Mouse (Mus musculus) lung, postnatal 4 days (tissue): ENCODE measurements around the gene Olfr530.

Experiments
- DNase-seq, 2 experiments: peaks; one replicate each; pipeline ENCODE4 v3.0.0; 2021

The Olfr530 gene

GRCm38 (mm10) chr7:140376231-140376630 is at the start of gene Olfr530:
Gene Olfr530, minus strand, starts transcription at chr7:140376331.
- DNase-seq: no peak

- no peak for DNase-seq
Measured at GRCm38 (mm10) chr7:140421539-140421938, 45.4 kb upstream of the Olfr530 start, which contains the start of gene Olfr532. Gene Olfr532, minus strand, starts transcription at chr7:140421639.

DNA sequence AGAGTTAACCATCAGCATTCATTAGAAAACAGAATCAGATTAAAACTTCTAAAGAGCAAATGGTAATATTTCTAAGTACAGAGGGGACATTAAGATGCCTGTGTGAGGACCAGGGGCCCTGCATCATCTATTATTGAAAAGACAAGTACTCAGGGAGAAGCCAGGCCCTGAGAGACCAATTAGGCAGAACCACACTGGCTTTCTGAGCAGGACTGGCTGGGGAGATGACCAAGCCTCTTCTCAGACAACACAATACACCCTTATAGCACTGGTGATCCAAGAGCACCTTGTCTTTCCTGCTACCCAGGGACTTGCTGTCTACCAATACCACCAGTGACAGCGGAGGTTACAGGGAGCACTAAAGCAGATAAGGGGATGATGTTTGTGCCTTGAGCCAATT is 26.7 kb upstream of the Olfr530 start, which contains the start of gene Olfr531:
Gene Olfr531, minus strand, starts transcription at position 101 of the 400 bp plus-strand sequence.
- no peak for DNase-seq

DNA sequence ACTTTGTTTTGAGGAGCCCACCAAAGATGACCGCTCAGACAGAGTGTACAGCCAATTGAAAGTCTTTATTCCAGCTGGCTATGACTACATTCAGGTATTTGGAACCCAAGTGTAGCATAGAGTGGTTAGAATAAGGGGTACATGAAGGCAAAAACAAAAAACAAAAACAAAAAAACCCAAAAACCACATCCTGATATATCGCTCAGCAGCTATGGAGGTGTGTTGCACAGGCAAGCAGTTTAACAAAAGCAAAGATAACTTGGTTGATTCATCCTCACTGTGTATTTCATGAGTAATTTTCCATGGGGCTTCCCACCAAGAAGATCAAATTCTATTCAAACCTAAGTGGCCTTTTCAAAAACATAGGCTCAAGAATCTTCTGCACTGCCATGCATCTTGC is 780 bp upstream of the Olfr530 start:
- DNase-seq: no peak

DNA sequence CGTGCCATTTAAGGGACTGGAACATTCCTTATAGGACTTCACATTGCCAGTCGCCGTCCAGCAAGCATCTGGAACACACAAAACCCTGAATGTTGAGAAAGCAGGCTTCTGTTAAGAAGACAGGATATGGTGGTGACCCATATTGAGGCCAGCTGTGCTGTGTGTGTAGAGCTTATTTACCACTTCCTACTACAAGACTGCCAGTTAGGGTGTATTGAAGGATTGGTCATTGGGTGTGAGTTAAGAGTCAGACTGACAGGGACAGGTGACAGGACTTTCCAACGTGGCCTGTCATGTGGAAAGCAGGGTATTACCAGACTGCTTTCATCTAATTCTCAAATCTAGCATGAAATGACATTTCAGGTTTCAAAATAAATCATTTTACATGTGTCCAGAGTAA is 1.8 kb downstream of the Olfr530 start:
- DNase-seq: no peak

DNA sequence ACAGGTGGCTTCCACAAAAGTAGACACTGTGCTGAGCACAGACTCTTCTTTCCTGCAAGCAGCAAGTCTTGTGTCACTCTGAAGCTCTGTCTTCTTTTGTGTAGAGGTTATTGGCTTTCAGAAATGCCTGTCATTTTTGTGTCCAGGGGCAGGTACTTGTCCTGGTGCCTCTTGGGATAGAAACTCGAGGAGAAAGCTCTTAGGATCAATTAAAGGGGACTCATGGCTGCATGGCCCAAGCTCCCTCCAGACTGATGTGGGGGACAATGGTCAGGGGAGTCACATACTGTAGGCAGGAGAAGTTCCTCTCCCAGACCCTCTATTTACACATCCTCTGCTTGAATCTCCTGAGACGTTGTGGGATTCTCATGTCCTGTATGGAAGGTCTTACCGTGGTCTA is 14.6 kb downstream of the Olfr530 start, which contains the start of gene Olfr60:
Gene Olfr60, minus strand, starts transcription at position 101 of the 400 bp plus-strand sequence.
- no peak for DNase-seq

DNA sequence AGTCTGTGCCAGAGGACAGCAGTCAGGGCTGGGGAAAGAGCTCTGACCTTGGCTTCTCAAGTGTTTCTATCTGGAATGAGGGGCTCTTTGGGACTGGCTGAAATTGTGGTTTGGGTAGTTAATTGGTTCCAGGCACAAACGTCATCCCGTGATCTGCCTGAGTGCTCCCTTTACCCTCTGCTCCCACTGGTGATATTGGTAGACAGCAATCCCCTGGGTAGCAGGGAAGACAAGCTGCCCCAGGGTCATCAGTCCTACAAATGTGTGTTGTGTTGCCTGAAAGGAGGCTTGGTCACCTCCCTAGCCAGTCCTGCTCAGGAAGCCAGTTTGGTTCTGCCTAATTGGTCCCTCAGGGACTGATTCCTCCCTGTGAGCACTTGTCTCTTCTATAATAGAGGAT is 42.4 kb downstream of the Olfr530 start, which contains the start of gene Olfr527:
Gene Olfr527, plus strand, starts transcription at position 301 of the 400 bp plus-strand sequence.
- DNase-seq: no peak

DNA sequence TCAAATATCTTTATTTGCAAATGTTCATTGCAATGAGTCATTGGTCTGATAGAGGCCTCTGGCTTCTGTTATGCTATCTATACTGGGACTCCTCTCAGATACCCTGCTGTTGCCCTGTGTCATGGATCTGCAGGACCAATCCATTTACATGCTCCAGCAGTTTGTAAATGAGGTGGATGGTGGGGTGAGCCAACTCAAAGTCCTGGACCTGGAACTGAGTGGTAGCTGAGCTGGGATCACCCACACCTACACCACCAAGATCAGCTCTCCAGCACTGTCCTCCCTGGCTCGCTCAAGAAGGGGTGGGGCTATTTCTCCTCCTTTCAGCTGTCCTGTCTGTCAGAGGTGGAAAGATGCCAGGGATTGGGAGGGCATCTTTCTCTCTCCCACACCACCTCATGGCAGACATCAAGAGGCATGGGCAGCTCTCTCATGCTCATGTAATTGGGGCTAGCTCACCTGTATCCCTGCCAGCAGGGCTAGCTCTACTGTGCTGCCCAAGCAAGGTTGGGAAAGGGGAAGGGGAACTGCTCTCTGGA is 46.3 kb downstream of the Olfr530 start:
- no peak for DNase-seq
